Comparison of ENCODE assay signal across 8 mouse cellular contexts in genomic region chr6:135252728-135253077, GRCm38 (mm10). TPM values are rescaled to one million over a fixed set of nuclear protein-coding genes. Genes with fewer than 3 reads are reported as not detected.
DNase-seq lines count a peak whose midpoint lies in the region; ATAC-seq and TF ChIP-seq lines count a peak whose summit lies in the region.

No protein-coding gene starts in this region.

- no peak for TF ChIP-seq EP300 in heart, postnatal 0 days (IDR thresholded peaks at IDR 0.05; ENCODE audit: low read depth)

- TF ChIP-seq CTCF in heart, postnatal 0 days (IDR thresholded peaks at IDR 0.05; ENCODE audit: low read depth) = no peak
- TF ChIP-seq CTCF in testis, adult 2 months (IDR thresholded peaks at IDR 0.05; ENCODE audit: control insufficient read depth, insufficient read depth, insufficient replicate concordance, low read depth, low read length) = no peak

- H3K4me3 ChIP-seq in forebrain, embryonic 14.5 days (ENCODE audit: low read depth, low read length) = 0 out of 2 replicates have a peak overlapping the region, but pooled peaks have one; percentile 5
- H3K4me3 ChIP-seq in heart, postnatal 0 days (ENCODE audit: low read depth, low read length) = peak overlapping the region; percentile 24
- no peak overlapping the region for H3K4me3 ChIP-seq in liver, embryonic 12.5 days
- peak overlapping the region; percentile 80 for H3K4me3 ChIP-seq in testis, adult 2 months (ENCODE audit: control insufficient read depth, low read depth, low read length)

- H3K27me3 ChIP-seq in forebrain, embryonic 14.5 days (replicated peaks; ENCODE audit: control insufficient read depth, insufficient read depth, low read length) = no peaks in the 10 kb centered on the region
- H3K27me3 ChIP-seq in heart, postnatal 0 days (ENCODE audit: control insufficient read depth, insufficient read depth, low read length) = no peaks in the 10 kb centered on the region; the same call in 1 of the 2 replicates
- H3K27me3 ChIP-seq in liver, embryonic 12.5 days (replicated peaks) = peaks cover 49% of the 10 kb centered on the region
- no peaks in the 10 kb centered on the region; the same call in 1 of the 2 replicates for H3K27me3 ChIP-seq in testis, adult 2 months (ENCODE audit: control insufficient read depth, insufficient read depth, low read length)

- peak; percentile 84 for ATAC-seq in forebrain, embryonic 14.5 days
- ATAC-seq in heart, postnatal 0 days (ENCODE audit: insufficient read depth, low read depth) = peak; percentile 79
- peak; percentile 68 for ATAC-seq in liver, embryonic 12.5 days
- peak; percentile 36 for ATAC-seq in monocyte, adult 5-6 weeks (replicated peaks; ENCODE audit: insufficient number of reproducible peaks, low FRiP score, low TSS enrichment, poor library complexity, severe bottlenecking)

- peak overlapping the region; percentile 14 for H3K9ac ChIP-seq in forebrain, embryonic 14.5 days (ENCODE audit: low read length)
- peak overlapping the region; percentile 45 for H3K9ac ChIP-seq in heart, postnatal 0 days (replicated peaks; ENCODE audit: low read depth, low read length)
- no peak overlapping the region; the same call in 1 of the 2 replicates for H3K9ac ChIP-seq in liver, embryonic 12.5 days

- H3K36me3 ChIP-seq in forebrain, embryonic 14.5 days (ENCODE audit: control insufficient read depth, insufficient read depth, low read length) = no peaks in the 10 kb centered on the region
- H3K36me3 ChIP-seq in heart, postnatal 0 days (replicated peaks; ENCODE audit: control insufficient read depth, insufficient read depth, low read length) = no peaks in the 10 kb centered on the region
- no peaks in the 10 kb centered on the region for H3K36me3 ChIP-seq in liver, embryonic 12.5 days
- no peaks in the 10 kb centered on the region for H3K36me3 ChIP-seq in testis, adult 2 months (ENCODE audit: control insufficient read depth, insufficient read depth, low read length)

- H3K4me2 ChIP-seq in forebrain, embryonic 14.5 days (ENCODE audit: low read length) = peak overlapping the region; percentile 47
- peak overlapping the region; percentile 57 for H3K4me2 ChIP-seq in heart, postnatal 0 days (ENCODE audit: low read depth, low read length)
- H3K4me2 ChIP-seq in liver, embryonic 12.5 days = peak overlapping the region; percentile 36

- peaks cover 12% of the 10 kb centered on the region for H3K4me1 ChIP-seq in forebrain, embryonic 14.5 days (ENCODE audit: control insufficient read depth, insufficient read depth, low read length)
- H3K4me1 ChIP-seq in heart, postnatal 0 days (ENCODE audit: control insufficient read depth, insufficient read depth) = peaks cover 19% of the 10 kb centered on the region; the same call in 1 of the 2 replicates
- H3K4me1 ChIP-seq in liver, embryonic 12.5 days = peaks cover 9% of the 10 kb centered on the region
- peaks cover 10% of the 10 kb centered on the region for H3K4me1 ChIP-seq in testis, adult 2 months (ENCODE audit: control insufficient read depth, insufficient read depth, low read length)

- peak; percentile 72; the same call in 1 of the 2 replicates for TF ChIP-seq POLR2A in testis, adult 2 months (IDR thresholded peaks at IDR 0.05; ENCODE audit: control insufficient read depth, low read depth, low read length)

- H3K27ac ChIP-seq in forebrain, embryonic 14.5 days (ENCODE audit: low read depth, low read length) = peak overlapping the region; percentile 71; the same call in 1 of the 2 replicates
- H3K27ac ChIP-seq in heart, postnatal 0 days (ENCODE audit: low read depth) = peak overlapping the region; percentile 83
- no peak overlapping the region for H3K27ac ChIP-seq in liver, embryonic 12.5 days
- H3K27ac ChIP-seq in testis, adult 2 months (ENCODE audit: control insufficient read depth, insufficient read depth, low read depth, low read length) = peak overlapping the region; percentile 85

- WGBS in forebrain, embryonic 14.5 days = 3% methylated on average over 16 of the region's 16 CpGs
- WGBS in heart, postnatal 0 days = 7% methylated on average over 16 of the region's 16 CpGs
- 6% methylated on average over 16 of the region's 16 CpGs for WGBS in liver, embryonic 12.5 days (ENCODE audit: insufficient replicate concordance)

- no peaks in the 10 kb centered on the region; the same call in 1 of the 2 replicates for H3K9me3 ChIP-seq in forebrain, embryonic 14.5 days (replicated peaks; ENCODE audit: control insufficient read depth, low read length)
- 0 out of 2 replicates have a peak, but pooled peaks cover 6% of the 10 kb centered on the region for H3K9me3 ChIP-seq in heart, postnatal 0 days (replicated peaks; ENCODE audit: control insufficient read depth, low read length)
- no peaks in the 10 kb centered on the region for H3K9me3 ChIP-seq in liver, embryonic 12.5 days (replicated peaks)

- peak; percentile 12 to 20 for DNase-seq in spleen, adult 18-20 months
- no peak for DNase-seq in spleen, adult 12 weeks (ENCODE audit: low spot score)
- peak; percentile 87 for DNase-seq in forebrain, embryonic 14.5 days (ENCODE audit: low spot score)
- peak; percentile 68 for DNase-seq in heart, postnatal 0 days (ENCODE audit: low spot score)
- peak; percentile 85 to 91 for DNase-seq in kidney, postnatal 25 days

RNA-seq across cellular contexts. Expression of gene Gsg1, which starts 1.4 kb away (rescaled TPM):
- polyA plus RNA-seq in forebrain, embryonic 14.5 days (2014; fragmentation: Nextera tagmentation; extraction: Ambion mirVana) = 0.31 and 0.55 TPM in 2 replicates
- total RNA-seq in heart, postnatal 0 days (2014; rRNA removed; ENCODE audit: low replicate concordance) = 0.19 TPM in 1 of 2 replicates, not detected in the other
- 1.1 and 1.3 TPM in 2 replicates for polyA plus RNA-seq in heart, postnatal 0 days (2015; fragmentation: Nextera tagmentation; extraction: Ambion mirVana)
- polyA plus RNA-seq in liver, embryonic 12.5 days (2016; fragmentation: Nextera tagmentation; extraction: Ambion mirVana) = 0.10 and 0.32 TPM in 2 replicates
- total RNA-seq in monocyte, adult 5-6 weeks (2017) = 0.29 to 0.75 TPM in 2 of 3 replicates, not detected in the other
- polyA plus RNA-seq in testis, adult 2 months (2012; rRNA removed) = 4,178 and 4,188 TPM in 2 replicates

RNA-seq across cellular contexts. Expression of gene Hebp1, which starts 54.9 kb away (rescaled TPM):
- polyA plus RNA-seq in forebrain, embryonic 14.5 days (2014; fragmentation: Nextera tagmentation; extraction: Ambion mirVana) = 4.6 and 6.8 TPM in 2 replicates
- 8.8 and 35.5 TPM in 2 replicates for total RNA-seq in heart, postnatal 0 days (2014; rRNA removed; ENCODE audit: low replicate concordance)
- 10.9 and 11.0 TPM in 2 replicates for polyA plus RNA-seq in heart, postnatal 0 days (2015; fragmentation: Nextera tagmentation; extraction: Ambion mirVana)
- 116 and 120 TPM in 2 replicates for polyA plus RNA-seq in liver, embryonic 12.5 days (2016; fragmentation: Nextera tagmentation; extraction: Ambion mirVana)
- total RNA-seq in monocyte, adult 5-6 weeks (2017) = 1.1 to 4.2 TPM (median 1.6 TPM) in 3 replicates
- 4.7 and 4.9 TPM in 2 replicates for polyA plus RNA-seq in testis, adult 2 months (2012; rRNA removed)

RNA-seq across cellular contexts. Expression of gene Fam234b, which starts 54.9 kb away (rescaled TPM):
- 75.5 and 95.1 TPM in 2 replicates for polyA plus RNA-seq in forebrain, embryonic 14.5 days (2014; fragmentation: Nextera tagmentation; extraction: Ambion mirVana)
- total RNA-seq in heart, postnatal 0 days (2014; rRNA removed; ENCODE audit: low replicate concordance) = 3.7 and 4.3 TPM in 2 replicates
- polyA plus RNA-seq in heart, postnatal 0 days (2015; fragmentation: Nextera tagmentation; extraction: Ambion mirVana) = 4.5 and 4.8 TPM in 2 replicates
- 36.3 and 37.5 TPM in 2 replicates for polyA plus RNA-seq in liver, embryonic 12.5 days (2016; fragmentation: Nextera tagmentation; extraction: Ambion mirVana)
- 0.86 to 3.1 TPM (median 1.3 TPM) in 3 replicates for total RNA-seq in monocyte, adult 5-6 weeks (2017)
- 18.3 and 20.9 TPM in 2 replicates for polyA plus RNA-seq in testis, adult 2 months (2012; rRNA removed)

RNA-seq across cellular contexts. Expression of gene Pbp2, which starts 57.5 kb away (rescaled TPM):
- polyA plus RNA-seq in forebrain, embryonic 14.5 days (2014; fragmentation: Nextera tagmentation; extraction: Ambion mirVana) = not detected in 2 replicates
- total RNA-seq in heart, postnatal 0 days (2014; rRNA removed; ENCODE audit: low replicate concordance) = not detected in 2 replicates
- not detected in 2 replicates for polyA plus RNA-seq in heart, postnatal 0 days (2015; fragmentation: Nextera tagmentation; extraction: Ambion mirVana)
- polyA plus RNA-seq in liver, embryonic 12.5 days (2016; fragmentation: Nextera tagmentation; extraction: Ambion mirVana) = not detected in 2 replicates
- total RNA-seq in monocyte, adult 5-6 weeks (2017) = 0.49 TPM in 1 of 3 replicates, not detected in the others
- 232 and 235 TPM in 2 replicates for polyA plus RNA-seq in testis, adult 2 months (2012; rRNA removed)

Comparison
In these comparisons a context has a peak if more than half of its experiments do, and no peak if none do; other contexts are left out.
1. RNA of gene Gsg1, which starts 1.4 kb away (polyA plus RNA-seq): 4,178 to 4,188 TPM in testis, adult 2 months; 1.1 to 1.3 TPM in heart, postnatal 0 days, 0.31 to 0.55 TPM in forebrain, embryonic 14.5 days and 0.10 to 0.32 TPM in liver, embryonic 12.5 days; every median in the first group is over 1,000 times any median in the second.
2. Peak in every context shown above with its lines, with median percentiles within 50 percentile points of each other: ATAC-seq and H3K4me2 ChIP-seq.